Mouse (Mus musculus): Measurements from ENCODE around the gene Casp8ap2. TPM values are rescaled to one million over a fixed set of nuclear protein-coding genes. Genes with fewer than 3 reads are reported as not detected.

Gene Casp8ap2
- total and polyA plus RNA-seq, 3 experiments: 2.5 to 6.7 (median 4.9) TPM

DNA sequence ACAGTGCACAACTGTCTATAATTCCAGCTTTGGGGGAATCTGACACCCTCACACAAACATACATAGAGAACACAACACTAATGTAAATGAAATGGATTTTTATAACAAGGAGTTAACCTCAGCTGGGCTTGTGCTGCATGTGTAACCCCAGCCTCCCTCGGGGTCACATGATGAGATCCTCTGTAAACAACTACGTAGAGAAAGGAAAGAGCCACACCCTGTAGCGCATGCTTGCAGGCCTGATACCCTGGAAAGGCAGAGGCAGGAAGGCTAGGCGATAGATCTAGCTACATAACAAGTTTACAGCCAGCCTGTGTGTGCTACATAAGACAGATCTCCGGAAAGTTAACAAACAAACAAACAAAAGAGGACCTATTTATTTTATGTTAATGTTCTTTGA, 36.4 kb downstream of the Casp8ap2 start:
- peaks cover 2% of the 10 kb centered on the region; the same call in 1 of the 2 replicates for H3K36me3 ChIP-seq (ENCODE audit: control insufficient read depth, insufficient read depth, low read length)
- WGBS: 50% methylated on average over 5 of the region's 5 CpGs
- TF ChIP-seq POLR2A (IDR thresholded peaks at IDR 0.05; ENCODE audit: insufficient read depth, low read depth, low read length) (no peak), EP300 (IDR thresholded peaks at IDR 0.05; ENCODE audit: insufficient read depth, low read depth, low read length) (0 out of 2 replicates have a peak, but pooled peaks have one; percentile 24), CTCF (IDR thresholded peaks at IDR 0.05) (no peak)

DNA sequence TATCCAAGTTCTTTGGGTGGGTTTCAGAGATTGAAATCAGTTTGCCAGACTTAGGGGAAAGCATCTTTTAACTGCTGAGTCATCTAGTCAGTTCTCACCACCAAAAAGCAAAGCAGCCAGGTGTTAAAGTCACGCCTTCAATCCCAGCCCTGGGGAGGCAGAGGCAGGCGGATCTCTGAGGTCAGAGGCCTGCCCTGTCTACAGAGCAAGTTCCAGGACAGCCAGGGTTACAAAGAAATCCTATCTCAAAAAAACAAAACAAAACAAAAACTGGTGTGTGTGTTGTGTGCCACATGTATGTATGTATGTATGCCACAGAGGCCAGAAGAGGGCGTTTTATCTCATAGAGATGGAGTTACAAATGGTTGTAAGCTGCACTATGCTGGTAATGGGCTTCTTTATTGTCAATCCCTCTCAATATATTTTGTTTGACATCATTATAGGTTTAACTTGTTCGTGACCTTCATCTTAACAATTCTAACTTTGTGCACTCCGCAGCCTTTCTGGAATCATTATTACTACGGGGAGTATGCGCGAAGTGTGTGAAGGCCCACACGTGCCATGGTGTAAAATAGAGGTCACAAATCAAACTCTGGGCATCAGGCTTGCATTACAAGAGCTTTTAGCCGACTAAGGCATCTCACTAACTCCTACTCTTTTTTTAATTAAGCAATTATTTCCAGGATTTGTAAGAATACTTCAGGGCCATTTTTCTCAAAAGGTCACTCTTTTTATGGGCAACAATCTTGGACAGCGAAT, 41.1 kb downstream of the Casp8ap2 start:
- Histone ChIP-seq H3K27ac (peak overlapping the region; percentile 84), H3K9ac (ENCODE audit: low read depth, low read length) (peak overlapping the region; percentile 47), H3K79me2 (replicated peaks; ENCODE audit: control insufficient read depth, insufficient read depth, low read length) (no peaks in the 10 kb centered on the region), H3K27me3 (ENCODE audit: control insufficient read depth, insufficient read depth, low read length) (no peaks in the 10 kb centered on the region), H3K4me1 (ENCODE audit: control insufficient read depth, insufficient read depth, low read length) (peaks cover 1% of the 10 kb centered on the region; the same call in 1 of the 2 replicates), H3K4me3 (peak overlapping the region; percentile 86), H3K36me3 (ENCODE audit: control insufficient read depth, insufficient read depth, low read length) (peaks cover 4% of the 10 kb centered on the region; the same call in 1 of the 2 replicates)
- WGBS: 59% methylated on average over 11 of the region's 11 CpGs
- DNase-seq: no peak
- TF ChIP-seq POLR2A (IDR thresholded peaks at IDR 0.05; ENCODE audit: insufficient read depth, low read depth, low read length) (no peak), EP300 (IDR thresholded peaks at IDR 0.05; ENCODE audit: insufficient read depth, low read depth, low read length) (no peak), CTCF (IDR thresholded peaks at IDR 0.05) (no peak)
- intact Hi-C loops (cut with DNase I): loop anchor here (2.0 to 10.0 kb wide), 3 partner anchors 42 to 692 kb away; partner anchors contain the start of genes Casp8ap2, Map3k7 and Ube2j1

More for the DNA sequence above, 36.4 kb downstream of the Casp8ap2 start:
- Histone ChIP-seq H3K9ac (ENCODE audit: low read depth, low read length) (no peak overlapping the region), H3K79me2 (replicated peaks; ENCODE audit: control insufficient read depth, insufficient read depth, low read length) (no peaks in the 10 kb centered on the region), H3K27ac (peak overlapping the region; percentile 29; the same call in 1 of the 2 replicates), H3K4me1 (ENCODE audit: control insufficient read depth, insufficient read depth, low read length) (no peaks in the 10 kb centered on the region; the same call in 1 of the 2 replicates), H3K4me3 (no peak overlapping the region), H3K27me3 (ENCODE audit: control insufficient read depth, insufficient read depth, low read length) (no peaks in the 10 kb centered on the region)
- no peak for DNase-seq
- intact Hi-C loops (cut with DNase I): loop anchor here (10.0 kb wide), 1 partner anchor 383 kb away; the partner anchor contains the start of gene Ube2j1

DNA sequence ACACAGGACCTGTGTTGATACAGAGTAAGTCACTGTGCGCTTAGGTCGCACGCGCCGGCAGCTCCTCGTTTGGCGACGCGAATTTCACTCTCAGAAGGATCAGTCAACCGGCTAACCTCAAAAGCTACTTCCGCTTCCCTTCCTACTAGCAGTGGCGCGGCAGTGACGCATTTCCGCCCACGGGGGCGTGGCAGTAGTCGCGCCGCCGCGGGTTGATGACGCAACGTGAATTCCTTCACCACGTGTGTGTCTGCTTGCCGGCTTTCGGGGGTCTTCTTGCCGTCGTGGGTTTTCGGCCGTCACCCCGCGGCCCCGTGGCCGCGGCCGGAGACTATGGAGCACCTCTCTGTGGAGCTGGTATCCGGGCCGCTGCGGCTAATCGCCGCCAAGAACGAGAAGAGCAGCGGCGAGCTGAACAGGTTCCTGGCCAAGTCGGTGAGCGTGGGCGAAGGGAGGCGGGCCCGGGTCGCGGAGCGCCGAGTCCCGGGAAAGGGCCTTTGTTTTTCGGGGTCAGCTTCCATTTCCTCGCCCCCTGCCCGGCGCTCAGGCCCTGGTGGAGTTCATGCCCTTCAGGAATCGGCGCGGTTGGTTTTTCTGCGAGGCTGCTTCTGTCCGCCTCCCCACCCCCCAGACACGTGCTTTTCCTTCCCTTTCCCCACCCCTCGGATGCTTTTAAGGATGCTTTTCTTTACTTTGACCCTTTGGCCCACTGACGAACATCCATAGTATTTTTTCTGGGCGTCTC, 41.8 kb downstream of the Casp8ap2 start, which contains the start of gene Mdn1:
Mdn1 (plus strand) TSS at position 202 of the 745 bp plus-strand sequence.
- WGBS: under 1% methylated on average over 68 of the region's 68 CpGs

DNA sequence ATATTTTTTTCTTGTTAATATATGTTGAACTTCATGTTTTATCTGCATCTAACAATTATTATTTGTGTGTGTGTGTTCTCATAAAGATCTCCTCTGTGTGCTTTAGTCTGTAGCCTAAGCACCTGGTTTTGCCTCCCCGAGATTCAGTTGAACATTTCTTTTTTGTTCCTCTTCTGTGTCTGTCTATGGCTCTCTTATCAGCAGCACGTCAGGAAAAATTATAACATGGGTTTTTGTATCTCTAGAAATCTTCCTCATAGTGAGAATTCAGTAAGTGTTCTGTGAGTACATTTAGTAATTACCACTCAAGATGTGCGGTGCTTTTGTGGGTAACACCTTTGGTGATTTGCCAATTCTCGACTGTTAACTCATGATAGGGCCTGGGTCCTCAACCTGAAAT, 50.6 kb downstream of the Casp8ap2 start:
- H3K27me3 ChIP-seq (ENCODE audit: control insufficient read depth, insufficient read depth, low read length): no peaks in the 10 kb centered on the region
- no peak overlapping the region for H3K9ac ChIP-seq (ENCODE audit: low read depth, low read length)
- H3K79me2 ChIP-seq (replicated peaks; ENCODE audit: control insufficient read depth, insufficient read depth, low read length): no peaks in the 10 kb centered on the region
- WGBS: 82% methylated on average over 4 of the region's 4 CpGs
- intact Hi-C loops (cut with DNase I): no loop called here
- no peaks in the 10 kb centered on the region for H3K4me1 ChIP-seq (ENCODE audit: control insufficient read depth, insufficient read depth, low read length)
- H3K4me3 ChIP-seq: no peak overlapping the region
- H3K27ac ChIP-seq: no peak overlapping the region
- no peaks in the 10 kb centered on the region for H3K36me3 ChIP-seq (ENCODE audit: control insufficient read depth, insufficient read depth, low read length)
- no peak for DNase-seq
- TF ChIP-seq POLR2A (IDR thresholded peaks at IDR 0.05; ENCODE audit: insufficient read depth, low read depth, low read length) (no peak), CTCF (IDR thresholded peaks at IDR 0.05) (no peak), EP300 (IDR thresholded peaks at IDR 0.05; ENCODE audit: insufficient read depth, low read depth, low read length) (no peak)

More for the DNA sequence above, 41.8 kb downstream of the Casp8ap2 start, which contains the start of gene Mdn1:
- peak; percentile 53; the same call in 1 of the 2 replicates for TF ChIP-seq EP300 (IDR thresholded peaks at IDR 0.05; ENCODE audit: insufficient read depth, low read depth, low read length)
- TF ChIP-seq POLR2A (IDR thresholded peaks at IDR 0.05; ENCODE audit: insufficient read depth, low read depth, low read length): peak; percentile 90
- TF ChIP-seq CTCF (IDR thresholded peaks at IDR 0.05): no peak
- Histone ChIP-seq H3K4me1 (ENCODE audit: control insufficient read depth, insufficient read depth, low read length) (peaks cover 1% of the 10 kb centered on the region; the same call in 1 of the 2 replicates), H3K79me2 (replicated peaks; ENCODE audit: control insufficient read depth, insufficient read depth, low read length) (no peaks in the 10 kb centered on the region), H3K27ac (peak within 1 kb of the TSS; percentile 84), H3K9ac (ENCODE audit: low read depth, low read length) (peak within 1 kb of the TSS; percentile 55), H3K4me3 (peak within 1 kb of the TSS; percentile 86), H3K27me3 (ENCODE audit: control insufficient read depth, insufficient read depth, low read length) (no peaks in the 10 kb centered on the region), H3K36me3 (ENCODE audit: control insufficient read depth, insufficient read depth, low read length) (peaks cover 2% of the 10 kb centered on the region; the same call in 1 of the 2 replicates)
- DNase-seq: peak; percentile 94 to 98
- intact Hi-C loops (cut with DNase I): loop anchor here (2.0 to 10.0 kb wide), 3 partner anchors 42 to 692 kb away; partner anchors contain the start of genes Casp8ap2, Map3k7 and Ube2j1

DNA sequence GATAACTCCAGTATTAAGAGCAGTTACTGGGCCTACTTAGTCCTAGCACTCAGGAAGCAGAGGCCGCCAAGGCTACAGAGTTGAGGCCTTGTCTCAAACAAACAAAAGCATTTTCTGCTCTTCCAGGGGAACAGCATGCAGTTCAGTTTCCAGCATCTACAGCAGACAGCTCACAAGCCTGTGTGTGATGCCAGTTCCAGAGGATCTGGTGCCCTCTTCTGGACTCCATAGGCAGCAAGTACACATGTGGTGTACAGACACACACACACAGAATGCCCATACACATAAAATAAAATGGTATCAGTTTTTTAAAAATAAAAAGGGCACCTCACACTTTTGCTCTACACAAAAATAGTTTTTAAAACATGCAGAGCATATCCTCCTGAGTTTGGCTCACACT, 53.0 kb downstream of the Casp8ap2 start:
- Histone ChIP-seq H3K4me3 (no peak overlapping the region), H3K36me3 (ENCODE audit: control insufficient read depth, insufficient read depth, low read length) (no peaks in the 10 kb centered on the region), H3K27ac (no peak overlapping the region), H3K27me3 (ENCODE audit: control insufficient read depth, insufficient read depth, low read length) (no peaks in the 10 kb centered on the region), H3K79me2 (replicated peaks; ENCODE audit: control insufficient read depth, insufficient read depth, low read length) (no peaks in the 10 kb centered on the region), H3K4me1 (ENCODE audit: control insufficient read depth, insufficient read depth, low read length) (no peaks in the 10 kb centered on the region), H3K9ac (ENCODE audit: low read depth, low read length) (no peak overlapping the region)
- no peak for DNase-seq
- intact Hi-C loops (cut with DNase I): no loop called here
- peak; percentile 29 for TF ChIP-seq CTCF (IDR thresholded peaks at IDR 0.05)
- no peak for TF ChIP-seq EP300 (IDR thresholded peaks at IDR 0.05; ENCODE audit: insufficient read depth, low read depth, low read length)
- 94% methylated on average over 1 of the region's 1 CpGs for WGBS
